Mouse (Mus musculus): Measurements from ENCODE around the gene Hsf4. TPM values are rescaled to one million over a fixed set of nuclear protein-coding genes. Genes with fewer than 3 reads are reported as not detected.
A peak's percentile ranks its signal among the peaks of the same experiment; 100 is the strongest.

The Hsf4 gene
- polyA plus RNA-seq, 1 experiment from 2014 or later = 0.19 TPM

GRCm38 (mm10) chr8:105313622-105314402 lies 44.2 kb downstream of the Hsf4 start:
- 74% methylated on average over 9 of the region's 9 CpGs for WGBS
- no peak overlapping the region for H3K4me3 ChIP-seq
- H3K4me2 ChIP-seq (replicated peaks) = no peak overlapping the region
- peaks cover 95% of the 10 kb centered on the region for H3K36me3 ChIP-seq
- no peak overlapping the region for H3K27ac ChIP-seq
- no peaks in the 10 kb centered on the region for H3K27me3 ChIP-seq
- no peak overlapping the region for H3K9ac ChIP-seq
- ATAC-seq (ENCODE audit: low FRiP score, low read depth) = no peak
- no peaks in the 10 kb centered on the region for H3K9me3 ChIP-seq
- no peaks in the 10 kb centered on the region for H3K4me1 ChIP-seq

GRCm38 (mm10) chr8:105315073-105315769 lies 45.6 kb downstream of the Hsf4 start:
- H3K9me3 ChIP-seq = no peaks in the 10 kb centered on the region
- H3K27me3 ChIP-seq = no peaks in the 10 kb centered on the region
- no peak for ATAC-seq (ENCODE audit: low FRiP score, low read depth)
- H3K9ac ChIP-seq = no peak overlapping the region
- H3K4me1 ChIP-seq = no peaks in the 10 kb centered on the region
- 90% methylated on average over 18 of the region's 18 CpGs for WGBS
- peaks cover 95% of the 10 kb centered on the region for H3K36me3 ChIP-seq
- no peak overlapping the region for H3K27ac ChIP-seq
- no peak overlapping the region for H3K4me2 ChIP-seq (replicated peaks)
- no peak overlapping the region for H3K4me3 ChIP-seq

GRCm38 (mm10) chr8:105317941-105318340 lies 48.3 kb downstream of the Hsf4 start:
- H3K27me3 ChIP-seq = no peaks in the 10 kb centered on the region
- peaks cover 81% of the 10 kb centered on the region for H3K36me3 ChIP-seq
- H3K4me3 ChIP-seq = no peak overlapping the region
- no peaks in the 10 kb centered on the region for H3K9me3 ChIP-seq
- H3K4me1 ChIP-seq = no peaks in the 10 kb centered on the region
- WGBS = 82% methylated on average over 4 of the region's 4 CpGs
- no peak for ATAC-seq (ENCODE audit: low FRiP score, low read depth)
- H3K9ac ChIP-seq = no peak overlapping the region
- H3K27ac ChIP-seq = no peak overlapping the region
- H3K4me2 ChIP-seq (replicated peaks) = no peak overlapping the region

GRCm38 (mm10) chr8:105318662-105319190 lies 49.1 kb downstream of the Hsf4 start:
- H3K4me3 ChIP-seq = no peak overlapping the region
- H3K27ac ChIP-seq = no peak overlapping the region
- peaks cover 77% of the 10 kb centered on the region for H3K36me3 ChIP-seq
- no peak overlapping the region for H3K9ac ChIP-seq
- 84% methylated on average over 11 of the region's 11 CpGs for WGBS
- no peak overlapping the region for H3K4me2 ChIP-seq (replicated peaks)
- no peak for ATAC-seq (ENCODE audit: low FRiP score, low read depth)
- no peaks in the 10 kb centered on the region for H3K9me3 ChIP-seq
- H3K4me1 ChIP-seq = no peaks in the 10 kb centered on the region
- no peaks in the 10 kb centered on the region for H3K27me3 ChIP-seq

- Histone ChIP-seq H3K27me3 (no peaks in the 10 kb centered on the region), H3K27ac (no peak overlapping the region), H3K4me3 (no peak overlapping the region), H3K9ac (no peak overlapping the region), H3K9me3 (no peaks in the 10 kb centered on the region), H3K4me2 (replicated peaks) (no peak overlapping the region), H3K36me3 (peaks cover 39% of the 10 kb centered on the region), H3K4me1 (peaks cover 25% of the 10 kb centered on the region)
- WGBS = 84% methylated on average over 4 of the region's 4 CpGs
- no peak for ATAC-seq (ENCODE audit: low FRiP score, low read depth)
Measured at GRCm38 (mm10) chr8:105323183-105323582, 53.6 kb downstream of the Hsf4 start.

MicroRNAs within 50 kb of the gene (microRNA counts, 519-probe panel; counts per million panel counts)
- 2,500 counts per million, percentile 35 among the panel's probes with 10 or more counts for microRNA mmu-miR-328

Small RNA genes within 50 kb of the gene (microRNA-seq; reads per million reads assigned to microRNA genes)
- not detected for gene Gm27320
- gene Mir328 = 155 reads per million, percentile 58 among the genes with 10 or more reads in this experiment

Other genes starting within 250 kb of the Hsf4 start
- gene Ces3a, start 221.2 kb upstream of the Hsf4 start, polyA plus RNA-seq (2015; fragmentation: Nextera tagmentation; extraction: Ambion mirVana) = not detected in 2 replicates
- gene Ces3b, start 186.0 kb upstream of the Hsf4 start, polyA plus RNA-seq (2015; fragmentation: Nextera tagmentation; extraction: Ambion mirVana) = not detected in 2 replicates
- not detected in 2 replicates for gene Ces4a, start 138.0 kb upstream of the Hsf4 start, polyA plus RNA-seq (2015; fragmentation: Nextera tagmentation; extraction: Ambion mirVana)
- gene Cbfb, start 99.1 kb upstream of the Hsf4 start, polyA plus RNA-seq (2015; fragmentation: Nextera tagmentation; extraction: Ambion mirVana) = 97.1 and 101 TPM in 2 replicates
- gene D230025D16Rik, start 44.7 kb upstream of the Hsf4 start, polyA plus RNA-seq (2015; fragmentation: Nextera tagmentation; extraction: Ambion mirVana) = 27.3 and 27.6 TPM in 2 replicates
- 24.7 and 25.4 TPM in 2 replicates for gene B3gnt9, start 14.6 kb upstream of the Hsf4 start, polyA plus RNA-seq (2015; fragmentation: Nextera tagmentation; extraction: Ambion mirVana)
- gene Tradd, start 5.2 kb upstream of the Hsf4 start, polyA plus RNA-seq (2015; fragmentation: Nextera tagmentation; extraction: Ambion mirVana) = 20.1 and 23.2 TPM in 2 replicates
- 2.6 and 2.8 TPM in 2 replicates for gene Fbxl8, start 5.2 kb upstream of the Hsf4 start, polyA plus RNA-seq (2015; fragmentation: Nextera tagmentation; extraction: Ambion mirVana)
- gene Nol3, start 6.3 kb downstream of the Hsf4 start, polyA plus RNA-seq (2015; fragmentation: Nextera tagmentation; extraction: Ambion mirVana) = 2.7 and 3.1 TPM in 2 replicates
- 16.3 TPM in 2 replicates for gene 4931428F04Rik, start 20.1 kb downstream of the Hsf4 start, polyA plus RNA-seq (2015; fragmentation: Nextera tagmentation; extraction: Ambion mirVana)
- 8.3 and 9.1 TPM in 2 replicates for gene Exoc3l, start 26.3 kb downstream of the Hsf4 start, polyA plus RNA-seq (2015; fragmentation: Nextera tagmentation; extraction: Ambion mirVana)
- gene E2f4, start 27.9 kb downstream of the Hsf4 start, polyA plus RNA-seq (2015; fragmentation: Nextera tagmentation; extraction: Ambion mirVana) = 73.6 and 75.4 TPM in 2 replicates
- 3.9 and 5.1 TPM in 2 replicates for gene Elmo3, start 35.8 kb downstream of the Hsf4 start, polyA plus RNA-seq (2015; fragmentation: Nextera tagmentation; extraction: Ambion mirVana)
- gene Lrrc29, start 56.5 kb downstream of the Hsf4 start, polyA plus RNA-seq (2015; fragmentation: Nextera tagmentation; extraction: Ambion mirVana) = 1.8 and 2.7 TPM in 2 replicates
- 119 and 122 TPM in 2 replicates for gene Tmem208, start 56.6 kb downstream of the Hsf4 start, polyA plus RNA-seq (2015; fragmentation: Nextera tagmentation; extraction: Ambion mirVana)
- 2.1 and 2.3 TPM in 2 replicates for gene Fhod1, start 78.2 kb downstream of the Hsf4 start, polyA plus RNA-seq (2015; fragmentation: Nextera tagmentation; extraction: Ambion mirVana)
- 6.0 and 6.4 TPM in 2 replicates for gene Slc9a5, start 79.0 kb downstream of the Hsf4 start, polyA plus RNA-seq (2015; fragmentation: Nextera tagmentation; extraction: Ambion mirVana)
- gene Plekhg4, start 103.5 kb downstream of the Hsf4 start, polyA plus RNA-seq (2015; fragmentation: Nextera tagmentation; extraction: Ambion mirVana) = 0.73 and 1.2 TPM in 2 replicates
- not detected in 2 replicates for gene Kctd19, start 143.7 kb downstream of the Hsf4 start, polyA plus RNA-seq (2015; fragmentation: Nextera tagmentation; extraction: Ambion mirVana)
- gene Lrrc36, start 143.8 kb downstream of the Hsf4 start, polyA plus RNA-seq (2015; fragmentation: Nextera tagmentation; extraction: Ambion mirVana) = 0.36 and 0.55 TPM in 2 replicates
- gene Tppp3, start 201.7 kb downstream of the Hsf4 start, polyA plus RNA-seq (2015; fragmentation: Nextera tagmentation; extraction: Ambion mirVana) = 65.4 and 71.1 TPM in 2 replicates
- gene Zdhhc1, start 227.1 kb downstream of the Hsf4 start, polyA plus RNA-seq (2015; fragmentation: Nextera tagmentation; extraction: Ambion mirVana) = 42.5 and 45.3 TPM in 2 replicates
- gene Hsd11b2, start 249.0 kb downstream of the Hsf4 start, polyA plus RNA-seq (2015; fragmentation: Nextera tagmentation; extraction: Ambion mirVana) = 5.9 and 7.6 TPM in 2 replicates